Mouse (Mus musculus): ENCODE results near the gene Henmt1. TPM values are rescaled to one million over a fixed set of nuclear protein-coding genes. Genes with fewer than 3 reads are reported as not detected.

Gene Henmt1
- 0.12 and 0.28 TPM in 2 replicates for polyA plus RNA-seq (2015; fragmentation: Nextera tagmentation; extraction: Ambion mirVana)

GRCm38 (mm10) chr3:108939573-108939972, at the start of gene Henmt1:
TSS of gene Henmt1 (plus strand) at chr3:108939873.
- Histone ChIP-seq H3K9ac (ENCODE audit: low read depth, low read length) (peak within 1 kb of the TSS; percentile 57), H3K4me3 (ENCODE audit: low read length) (peak within 1 kb of the TSS; percentile 44), H3K9me3 (ENCODE audit: control insufficient read depth, low read length) (no peaks in the 10 kb centered on the region), H3K27ac (ENCODE audit: low read length) (no peak within 1 kb of the TSS), H3K4me1 (ENCODE audit: control insufficient read depth, insufficient read depth, low read length) (no peaks in the 10 kb centered on the region), H3K27me3 (replicated peaks; ENCODE audit: control insufficient read depth, insufficient read depth, low read length) (no peaks in the 10 kb centered on the region), H3K36me3 (ENCODE audit: control insufficient read depth, insufficient read depth, low read length) (no peaks in the 10 kb centered on the region), H3K4me2 (ENCODE audit: low read depth, low read length) (peak within 1 kb of the TSS; percentile 65)
- ATAC-seq: no peak
- 84% methylated on average over 5 of the region's 5 CpGs for WGBS

DNA sequence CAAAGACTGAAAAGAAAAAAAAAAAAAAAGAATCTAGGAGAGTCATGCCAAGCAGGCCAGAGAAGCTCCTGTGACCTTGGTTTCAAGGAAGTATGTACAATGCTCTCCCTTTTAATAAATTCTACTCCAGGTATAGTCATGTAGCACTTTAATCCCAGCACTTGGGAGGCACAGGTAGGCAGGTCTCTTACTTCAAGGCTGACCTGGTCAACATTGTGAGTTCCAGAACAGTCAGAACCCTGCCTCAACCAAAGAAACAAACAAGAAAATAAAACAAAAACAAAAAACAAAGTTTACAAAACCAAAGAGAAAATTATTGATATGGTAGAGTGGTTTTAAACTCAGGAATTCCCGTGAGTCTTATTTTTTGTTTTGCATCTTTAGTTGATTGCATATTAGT, 49.8 kb upstream of the Henmt1 start, which contains the start of gene Fndc7:
TSS of gene Fndc7 (minus strand) at position 101 of the 400 bp plus-strand sequence.
- H3K4me3 ChIP-seq (ENCODE audit: low read length): no peak within 1 kb of the TSS
- peaks cover 11% of the 10 kb centered on the region for H3K4me1 ChIP-seq (ENCODE audit: control insufficient read depth, insufficient read depth, low read length)
- no peak for ATAC-seq
- H3K4me2 ChIP-seq (ENCODE audit: low read depth, low read length): no peak within 1 kb of the TSS
- 93% methylated on average over 1 of the region's 1 CpGs for WGBS
- H3K36me3 ChIP-seq (ENCODE audit: control insufficient read depth, insufficient read depth, low read length): no peaks in the 10 kb centered on the region
- H3K9ac ChIP-seq (ENCODE audit: low read depth, low read length): no peak within 1 kb of the TSS
- H3K27me3 ChIP-seq (replicated peaks; ENCODE audit: control insufficient read depth, insufficient read depth, low read length): no peaks in the 10 kb centered on the region
- H3K9me3 ChIP-seq (ENCODE audit: control insufficient read depth, low read length): no peaks in the 10 kb centered on the region
- no peak within 1 kb of the TSS for H3K27ac ChIP-seq (ENCODE audit: low read length)

DNA sequence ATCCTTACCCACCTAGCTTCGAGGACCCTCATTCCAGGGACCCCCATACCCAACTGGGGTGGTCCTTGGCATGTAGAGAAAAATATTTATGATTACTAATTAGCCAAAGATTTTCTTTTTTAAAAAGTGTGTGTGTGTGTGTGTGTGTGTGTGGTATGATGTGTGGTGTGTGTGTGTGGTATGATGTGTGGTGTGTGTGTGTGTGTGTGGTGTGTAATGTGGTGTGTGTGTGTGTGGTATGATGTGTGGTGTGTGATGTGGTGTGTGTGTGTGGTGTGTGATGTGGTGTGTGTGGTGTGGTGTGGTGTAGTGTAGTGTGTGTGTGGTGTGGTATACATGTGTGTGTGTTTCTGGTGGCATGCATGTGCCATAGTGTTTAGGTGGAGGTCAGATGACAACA, 47.6 kb upstream of the Henmt1 start:
- peaks cover 2% of the 10 kb centered on the region; the same call in 1 of the 2 replicates for H3K4me1 ChIP-seq (ENCODE audit: control insufficient read depth, insufficient read depth, low read length)
- H3K9ac ChIP-seq (ENCODE audit: low read depth, low read length): no peak overlapping the region
- ATAC-seq: 0 out of 2 replicates have a peak, but pooled peaks have one; percentile 57
- no peaks in the 10 kb centered on the region for H3K36me3 ChIP-seq (ENCODE audit: control insufficient read depth, insufficient read depth, low read length)
- no peaks in the 10 kb centered on the region for H3K9me3 ChIP-seq (ENCODE audit: control insufficient read depth, low read length)
- no peak overlapping the region for H3K4me3 ChIP-seq (ENCODE audit: low read length)
- WGBS: 84% methylated on average over 1 of the region's 1 CpGs
- no peak overlapping the region for H3K4me2 ChIP-seq (ENCODE audit: low read depth, low read length)
- H3K27ac ChIP-seq (ENCODE audit: low read length): no peak overlapping the region
- no peaks in the 10 kb centered on the region for H3K27me3 ChIP-seq (replicated peaks; ENCODE audit: control insufficient read depth, insufficient read depth, low read length)

DNA sequence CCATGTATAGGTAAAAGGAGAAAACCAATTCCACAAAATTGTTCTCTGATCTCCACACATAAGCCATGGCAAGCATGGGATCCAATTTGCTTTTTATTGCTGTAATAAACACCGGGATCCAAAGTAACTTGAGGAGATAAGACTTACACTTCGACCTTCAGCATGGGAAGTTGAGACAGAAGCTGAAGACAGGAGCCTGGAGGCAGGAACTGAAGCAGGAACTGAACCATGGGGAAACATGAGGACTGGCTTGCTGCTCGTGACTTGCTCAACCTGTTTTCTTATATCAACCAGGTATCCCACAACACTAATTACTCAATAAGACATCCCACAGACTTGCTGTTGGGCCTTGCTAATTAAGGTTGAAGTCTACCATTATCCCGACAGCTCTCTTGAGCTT, 46.8 kb upstream of the Henmt1 start:
- Histone ChIP-seq H3K4me2 (ENCODE audit: low read depth, low read length) (no peak overlapping the region), H3K36me3 (ENCODE audit: control insufficient read depth, insufficient read depth, low read length) (no peaks in the 10 kb centered on the region), H3K4me1 (ENCODE audit: control insufficient read depth, insufficient read depth, low read length) (no peaks in the 10 kb centered on the region), H3K9ac (ENCODE audit: low read depth, low read length) (no peak overlapping the region), H3K4me3 (ENCODE audit: low read length) (no peak overlapping the region), H3K27me3 (replicated peaks; ENCODE audit: control insufficient read depth, insufficient read depth, low read length) (no peaks in the 10 kb centered on the region), H3K9me3 (ENCODE audit: control insufficient read depth, low read length) (no peaks in the 10 kb centered on the region), H3K27ac (ENCODE audit: low read length) (0 out of 2 replicates have a peak overlapping the region, but pooled peaks have one; percentile 39)
- peak; percentile 92 for ATAC-seq
- 44% methylated on average over 4 of the region's 4 CpGs for WGBS

GRCm38 (mm10) chr3:108898640-108899039, 41.0 kb upstream of the Henmt1 start:
- WGBS: 91% methylated on average over 4 of the region's 4 CpGs
- no peaks in the 10 kb centered on the region for H3K27me3 ChIP-seq (replicated peaks; ENCODE audit: control insufficient read depth, insufficient read depth, low read length)
- no peak overlapping the region for H3K9ac ChIP-seq (ENCODE audit: low read depth, low read length)
- H3K27ac ChIP-seq (ENCODE audit: low read length): no peak overlapping the region
- H3K9me3 ChIP-seq (ENCODE audit: control insufficient read depth, low read length): no peaks in the 10 kb centered on the region
- peaks cover under 1% of the 10 kb centered on the region; the same call in 1 of the 2 replicates for H3K36me3 ChIP-seq (ENCODE audit: control insufficient read depth, insufficient read depth, low read length)
- no peak overlapping the region for H3K4me2 ChIP-seq (ENCODE audit: low read depth, low read length)
- no peak for ATAC-seq
- no peak overlapping the region for H3K4me3 ChIP-seq (ENCODE audit: low read length)
- H3K4me1 ChIP-seq (ENCODE audit: control insufficient read depth, insufficient read depth, low read length): no peaks in the 10 kb centered on the region

GRCm38 (mm10) chr3:108900147-108900546, 39.5 kb upstream of the Henmt1 start:
- no peak overlapping the region for H3K4me2 ChIP-seq (ENCODE audit: low read depth, low read length)
- H3K27ac ChIP-seq (ENCODE audit: low read length): no peak overlapping the region
- no peaks in the 10 kb centered on the region for H3K9me3 ChIP-seq (ENCODE audit: control insufficient read depth, low read length)
- no peaks in the 10 kb centered on the region for H3K4me1 ChIP-seq (ENCODE audit: control insufficient read depth, insufficient read depth, low read length)
- no peak overlapping the region for H3K9ac ChIP-seq (ENCODE audit: low read depth, low read length)
- peaks cover 13% of the 10 kb centered on the region for H3K36me3 ChIP-seq (ENCODE audit: control insufficient read depth, insufficient read depth, low read length)
- no peak for ATAC-seq
- H3K27me3 ChIP-seq (replicated peaks; ENCODE audit: control insufficient read depth, insufficient read depth, low read length): no peaks in the 10 kb centered on the region
- H3K4me3 ChIP-seq (ENCODE audit: low read length): no peak overlapping the region
- WGBS: 92% methylated on average over 3 of the region's 3 CpGs

GRCm38 (mm10) chr3:108900681-108901080, 39.0 kb upstream of the Henmt1 start:
- Histone ChIP-seq H3K27ac (ENCODE audit: low read length) (no peak overlapping the region), H3K9ac (ENCODE audit: low read depth, low read length) (no peak overlapping the region), H3K36me3 (ENCODE audit: control insufficient read depth, insufficient read depth, low read length) (peaks cover 15% of the 10 kb centered on the region), H3K27me3 (replicated peaks; ENCODE audit: control insufficient read depth, insufficient read depth, low read length) (no peaks in the 10 kb centered on the region), H3K4me1 (ENCODE audit: control insufficient read depth, insufficient read depth, low read length) (no peaks in the 10 kb centered on the region), H3K4me2 (ENCODE audit: low read depth, low read length) (no peak overlapping the region), H3K4me3 (ENCODE audit: low read length) (no peak overlapping the region), H3K9me3 (ENCODE audit: control insufficient read depth, low read length) (no peaks in the 10 kb centered on the region)
- WGBS: 81% methylated on average over 5 of the region's 5 CpGs
- ATAC-seq: no peak

GRCm38 (mm10) chr3:108902038-108902437, 37.6 kb upstream of the Henmt1 start:
- Histone ChIP-seq H3K27ac (ENCODE audit: low read length) (no peak overlapping the region), H3K27me3 (replicated peaks; ENCODE audit: control insufficient read depth, insufficient read depth, low read length) (no peaks in the 10 kb centered on the region), H3K4me3 (ENCODE audit: low read length) (no peak overlapping the region), H3K4me1 (ENCODE audit: control insufficient read depth, insufficient read depth, low read length) (no peaks in the 10 kb centered on the region), H3K9me3 (ENCODE audit: control insufficient read depth, low read length) (no peaks in the 10 kb centered on the region), H3K4me2 (ENCODE audit: low read depth, low read length) (no peak overlapping the region), H3K9ac (ENCODE audit: low read depth, low read length) (no peak overlapping the region), H3K36me3 (ENCODE audit: control insufficient read depth, insufficient read depth, low read length) (peaks cover 16% of the 10 kb centered on the region)
- 59% methylated on average over 2 of the region's 2 CpGs for WGBS
- no peak for ATAC-seq

DNA sequence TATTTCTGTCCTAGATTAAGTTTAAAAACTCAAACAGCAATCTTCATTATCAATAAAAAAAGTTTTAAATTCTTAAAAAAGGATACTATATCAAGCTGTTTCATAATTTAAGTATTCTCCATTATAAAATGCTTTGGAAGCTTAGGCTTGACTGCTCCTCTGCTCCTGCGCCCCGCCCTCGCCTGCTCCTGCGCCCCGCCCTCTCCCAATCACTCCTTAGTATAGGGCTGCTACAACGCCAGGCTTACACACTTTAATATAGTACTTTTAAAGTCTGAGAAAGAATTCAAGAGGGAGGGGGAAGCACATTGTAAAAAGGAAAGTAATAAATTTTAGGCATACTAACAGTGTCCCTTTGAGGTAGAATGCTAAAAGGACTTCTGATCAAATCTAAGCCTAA, 36.7 kb upstream of the Henmt1 start:
- no peak for ATAC-seq
- no peaks in the 10 kb centered on the region for H3K9me3 ChIP-seq (ENCODE audit: control insufficient read depth, low read length)
- H3K4me1 ChIP-seq (ENCODE audit: control insufficient read depth, insufficient read depth, low read length): no peaks in the 10 kb centered on the region
- no peaks in the 10 kb centered on the region for H3K27me3 ChIP-seq (replicated peaks; ENCODE audit: control insufficient read depth, insufficient read depth, low read length)
- no peak overlapping the region for H3K4me2 ChIP-seq (ENCODE audit: low read depth, low read length)
- H3K36me3 ChIP-seq (ENCODE audit: control insufficient read depth, insufficient read depth, low read length): peaks cover 19% of the 10 kb centered on the region
- no peak overlapping the region for H3K9ac ChIP-seq (ENCODE audit: low read depth, low read length)
- no peak overlapping the region for H3K27ac ChIP-seq (ENCODE audit: low read length)
- no peak overlapping the region for H3K4me3 ChIP-seq (ENCODE audit: low read length)
- 86% methylated on average over 6 of the region's 6 CpGs for WGBS
